Mouse (Mus musculus): Measurements from ENCODE around the gene Ldha.

GRCm38 (mm10) chr7:46855866-46856560, 14.7 kb downstream of the Ldha start:
- TF ChIP-seq EP300 (IDR thresholded peaks at IDR 0.05; ENCODE audit: low read depth): no peak
- no peak for TF ChIP-seq CTCF (IDR thresholded peaks at IDR 0.05; ENCODE audit: low read depth)
